Mouse (Mus musculus): ENCODE results near the gene Gm28729.

GRCm38 (mm10) chr9:96535431-96535830, 10.4 kb upstream of the Gm28729 start:
- TF ChIP-seq CTCF (IDR thresholded peaks at IDR 0.05; ENCODE audit: low read depth) (no peak), EP300 (IDR thresholded peaks at IDR 0.05; ENCODE audit: low read depth) (no peak)
